Mouse (Mus musculus) left cerebral cortex, postnatal 36 days (tissue): Measurements from ENCODE around the gene Rnf169. TPM values are rescaled to one million over a fixed set of nuclear protein-coding genes. Genes with fewer than 3 reads are reported as not detected.
"Not testable (repeated sequence)": the region's sequence is repeated elsewhere in the genome, so short reads cannot be mapped to it uniquely, and the experiment has no call there.

Experiments used
- DNase-seq, 2 experiments: peaks; one replicate each; pipeline ENCODE4 v3.0.0; 2021 to 2022; ENCODE audit warnings: low spot score in 2 of 2, mixed read lengths in 1 of 2
- intact Hi-C: fragments of 180-260 bp; cut with DNase I; formaldehyde crosslinking; loops from one replicate; pipeline ENCODE4 v1.15.1; 2025
- total RNA-seq, 2 experiments: library from RNA; stranded (reverse); gene quantifications; 2 replicates each; pipeline ENCODE4 v1.2.3; 2021

Gene Rnf169
- total RNA-seq, 2 experiments from 2014 or later, result 49.1 to 49.3 TPM

GRCm38 (mm10) chr7:99957226-99957965, 22.9 kb downstream of the Rnf169 start:
- no peak for DNase-seq
- intact Hi-C loops, result no loop called here

GRCm38 (mm10) chr7:99956095-99956494, 24.2 kb downstream of the Rnf169 start:
- DNase-seq, result no peak
- intact Hi-C loops, result no loop called here

GRCm38 (mm10) chr7:99954212-99954611, 26.0 kb downstream of the Rnf169 start:
- DNase-seq, result no peak
- intact Hi-C loops, result no loop called here

GRCm38 (mm10) chr7:99953442-99954098, 26.7 kb downstream of the Rnf169 start:
- DNase-seq, result peak; percentile 72 to 83
- intact Hi-C loops, result no loop called here

DNA sequence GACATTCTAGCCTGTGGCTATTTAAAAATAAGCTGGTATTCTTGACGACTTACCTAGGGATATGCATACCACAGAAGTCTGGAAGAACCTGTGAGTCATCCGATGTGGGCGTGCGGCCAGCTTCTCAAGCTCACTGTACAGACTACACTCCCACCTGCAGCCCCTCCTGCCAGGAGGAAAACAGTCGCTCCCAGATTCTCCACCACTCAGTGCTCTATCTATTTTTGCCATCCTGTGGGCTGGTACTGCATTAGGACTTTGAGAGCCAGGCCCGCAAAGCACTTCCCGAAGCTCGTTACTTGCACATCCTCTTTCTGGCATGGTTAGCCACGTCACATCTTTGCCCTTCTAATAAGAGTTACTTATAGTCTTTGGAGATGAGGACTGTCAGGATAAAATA, 32.9 kb downstream of the Rnf169 start:
- intact Hi-C loops, result loop anchor here (1.0 kb wide), 1 partner anchor 36 kb away; no protein-coding TSS in a partner anchor
- peak; percentile 86 to 88 for DNase-seq

- DNase-seq, result no peak
- intact Hi-C loops, result no loop called here
These were observed 33.9 kb downstream of the Rnf169 start for GRCm38 (mm10) chr7:99946356-99946755.

- DNase-seq, result no peak
- intact Hi-C loops, result no loop called here
These were observed 34.3 kb downstream of the Rnf169 start for GRCm38 (mm10) chr7:99945939-99946338.

GRCm38 (mm10) chr7:99945012-99945411, 35.2 kb downstream of the Rnf169 start:
- intact Hi-C loops, DNase-seq: not testable (repeated sequence)

DNA sequence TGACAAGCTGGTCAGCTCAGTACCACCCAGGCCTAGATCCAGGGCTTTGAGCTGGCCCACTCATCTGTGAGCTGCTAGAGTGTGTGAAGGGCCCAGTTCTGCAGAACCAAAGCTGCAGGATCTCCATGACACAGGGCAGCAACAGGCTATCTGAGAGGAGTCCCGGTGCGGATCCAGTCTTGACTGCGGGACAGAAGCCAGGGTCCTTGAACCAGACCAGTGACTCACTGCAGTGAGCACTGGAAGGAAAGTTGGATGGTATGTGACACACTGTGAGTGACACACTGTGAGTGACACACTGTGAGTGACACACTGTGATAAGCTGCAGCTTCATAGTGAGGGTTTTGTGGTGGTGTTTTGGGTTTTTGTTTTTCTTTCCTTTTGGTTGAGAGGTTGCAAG, 35.7 kb downstream of the Rnf169 start:
- DNase-seq, result no peak
- intact Hi-C loops, result no loop called here

DNA sequence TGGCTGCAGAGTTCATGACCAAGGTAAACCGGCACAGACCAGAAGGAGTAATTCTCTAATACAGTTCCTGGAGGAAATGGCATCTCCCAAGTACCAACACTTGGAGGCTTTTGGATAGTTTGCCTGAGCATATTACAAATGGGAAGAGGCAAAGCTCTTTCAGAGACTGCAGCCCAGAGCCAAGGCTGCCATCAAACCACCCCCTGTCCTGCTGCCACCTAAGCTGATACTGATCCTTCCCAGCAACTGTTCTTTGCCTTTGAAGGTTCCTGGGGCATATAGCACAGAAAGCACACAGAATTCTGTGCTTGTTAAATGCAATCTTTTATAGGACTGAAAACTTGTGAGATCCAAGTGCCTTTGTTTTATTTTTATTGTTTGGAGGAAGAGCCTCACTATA, 39.6 kb downstream of the Rnf169 start:
- no peak for DNase-seq
- intact Hi-C loops, result no loop called here

DNA sequence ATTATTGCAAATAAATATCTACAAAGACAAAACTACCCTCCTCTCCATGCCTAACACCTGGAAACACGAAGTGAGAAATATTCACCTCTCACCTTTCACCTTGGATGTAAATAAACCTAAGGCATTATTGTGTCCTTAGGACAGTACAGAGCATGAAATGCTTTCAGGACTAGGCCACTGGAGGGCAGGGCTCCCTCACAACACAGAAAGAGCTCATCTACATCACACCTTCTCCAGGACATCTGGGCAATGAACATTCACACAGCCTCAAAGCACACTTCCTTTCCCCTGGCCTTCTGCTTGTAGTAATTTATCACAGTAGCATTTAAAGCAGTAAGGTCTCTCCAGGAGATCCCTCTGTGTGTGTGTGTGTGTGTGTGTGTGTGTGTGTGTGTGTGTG, 44.5 kb downstream of the Rnf169 start:
- intact Hi-C loops, result loop anchor here (10.0 kb wide), 1 partner anchor 169 kb away; no protein-coding TSS in a partner anchor
- no peak for DNase-seq

- intact Hi-C loops, result loop anchor here (5.0 kb wide), 1 partner anchor 55 kb away; the partner anchor contains the start of gene Rnf169
- peak; percentile 60 to 67 for DNase-seq
These were observed 53.1 kb downstream of the Rnf169 start for GRCm38 (mm10) chr7:99926916-99927714.

DNA sequence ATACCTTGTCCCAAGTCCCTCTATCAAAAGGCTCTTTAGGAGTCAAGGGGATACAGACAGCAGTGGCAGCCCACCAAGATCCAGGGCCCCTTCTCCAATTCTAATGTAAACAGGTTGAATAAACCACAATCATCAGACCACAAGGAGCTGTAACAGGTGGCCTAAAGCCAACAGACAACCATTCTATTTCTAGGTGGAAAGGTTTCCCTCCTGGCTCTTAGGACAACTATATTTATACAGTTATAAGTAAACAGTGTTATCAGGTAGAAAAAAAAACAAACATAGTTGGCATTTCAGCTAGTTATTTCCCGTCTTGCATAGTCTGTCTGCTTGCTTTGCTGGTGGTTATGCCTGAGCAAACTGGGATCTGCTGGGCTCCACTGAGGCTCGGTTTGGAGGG, 59.8 kb downstream of the Rnf169 start:
- intact Hi-C loops, result no loop called here
- no peak for DNase-seq

- intact Hi-C loops, result no loop called here
- no peak for DNase-seq
These were observed 60.3 kb downstream of the Rnf169 start for GRCm38 (mm10) chr7:99919971-99920370.

DNA sequence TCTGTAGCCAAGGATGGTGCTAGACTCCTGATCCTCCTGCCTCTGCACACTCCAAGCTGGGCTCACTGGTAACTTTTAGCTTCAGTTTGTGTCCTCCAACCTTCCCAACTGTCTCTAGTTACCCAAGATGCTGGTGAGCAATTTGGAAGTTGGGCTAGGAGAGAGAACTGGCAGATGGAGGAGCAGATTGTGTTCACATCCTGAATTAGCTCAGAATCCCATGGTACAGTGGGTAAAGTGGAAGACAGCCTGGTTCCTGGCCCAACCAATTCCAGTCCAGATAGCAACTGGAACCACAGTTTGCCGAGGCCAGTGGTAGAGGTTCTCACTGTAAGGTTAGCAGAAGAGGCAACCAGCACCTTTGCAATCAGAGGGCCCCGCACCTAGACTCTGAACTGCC, 61.1 kb downstream of the Rnf169 start:
- peak; percentile 50 to 52 for DNase-seq

DNA sequence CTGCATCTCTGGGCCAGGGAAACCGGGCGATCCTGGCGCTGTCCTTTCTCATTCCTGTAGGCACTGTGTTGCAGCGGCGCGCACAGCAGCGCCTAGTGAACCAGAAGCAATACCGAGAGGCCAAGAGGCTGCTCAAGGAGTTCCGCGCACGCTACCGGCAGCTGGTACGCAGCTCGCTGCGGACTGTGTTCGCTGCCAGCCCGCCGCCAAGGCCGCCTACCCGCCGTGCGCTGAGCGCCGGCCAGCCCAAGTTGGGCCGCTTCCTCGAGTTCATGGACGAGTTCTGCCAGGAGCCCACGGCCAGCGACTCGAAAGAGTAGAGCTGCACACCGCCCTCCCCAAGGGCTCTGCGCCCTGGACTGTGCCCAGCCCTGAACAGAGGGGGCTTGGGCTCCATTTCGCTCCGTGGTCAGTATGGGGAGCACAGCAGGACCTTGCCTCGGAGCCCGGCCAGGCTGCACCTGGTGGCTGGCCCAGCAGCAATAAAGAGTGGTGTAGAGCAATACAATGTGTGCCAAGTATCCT, 62.9 kb downstream of the Rnf169 start:
- intact Hi-C loops, result no loop called here
- peak; percentile 53 to 63 for DNase-seq

More for the DNA sequence above, 61.1 kb downstream of the Rnf169 start:
- intact Hi-C loops, result no loop called here

GRCm38 (mm10) chr7:99916741-99917319, 63.4 kb downstream of the Rnf169 start:
- DNase-seq, result peak; percentile 39 to 40
- intact Hi-C loops, result no loop called here

DNA sequence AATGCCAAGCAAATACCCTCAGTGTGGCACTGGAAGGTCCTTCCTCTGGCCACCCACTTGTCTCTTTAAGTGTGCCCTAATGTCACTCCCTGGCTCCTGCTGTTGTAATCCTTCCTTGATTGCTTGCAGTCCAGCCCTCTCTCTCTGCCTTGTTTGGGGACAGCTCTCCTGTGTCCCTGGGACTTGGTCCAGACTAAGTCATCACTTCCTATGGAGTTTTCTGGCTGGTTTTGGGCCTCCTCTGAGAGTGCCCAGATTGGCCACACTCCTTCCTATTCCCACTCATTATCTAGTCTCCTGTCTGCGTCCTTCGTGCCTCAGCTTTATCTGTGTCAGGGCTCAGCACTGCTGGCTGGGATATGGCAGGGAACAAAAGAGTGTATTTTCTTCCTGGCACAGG, 64.7 kb downstream of the Rnf169 start:
- intact Hi-C loops, result no loop called here
- no peak for DNase-seq

GRCm38 (mm10) chr7:99914316-99914715, 65.9 kb downstream of the Rnf169 start:
- intact Hi-C loops, result no loop called here
- no peak for DNase-seq

GRCm38 (mm10) chr7:99911038-99911437, 69.2 kb downstream of the Rnf169 start:
- DNase-seq, result no peak
- intact Hi-C loops, result no loop called here
